Mouse (Mus musculus) CD4-positive helper T cell, adult 2 months (primary cell): ENCODE measurements around the gene Rexo5.

Experiments used
- DNase-seq: peaks from one replicate; pipeline ENCODE4 v3.0.0-alpha.2; 2012; ENCODE audit warnings: low read depth, missing footprints, low spot score

The Rexo5 gene

GRCm38 (mm10) chr7:119887887-119888286 is 94.1 kb downstream of the Rexo5 start:
- DNase-seq, result no peak

GRCm38 (mm10) chr7:119892198-119892597 is 98.4 kb downstream of the Rexo5 start:
- no peak for DNase-seq

GRCm38 (mm10) chr7:119892742-119893141 is 98.9 kb downstream of the Rexo5 start:
- DNase-seq, result no peak

- peak; percentile 44 for DNase-seq
These were observed 101.2 kb downstream of the Rexo5 start for GRCm38 (mm10) chr7:119894818-119895544.

GRCm38 (mm10) chr7:119895639-119896512 is 102.1 kb downstream of the Rexo5 start, which contains the start of the genes Lyrm1 and Dcun1d3:
TSS of gene Lyrm1 (plus strand) at chr7:119895861.
TSS of gene Dcun1d3 (minus strand) at chr7:119896298.
- DNase-seq, result peak; percentile 97

- no peak for DNase-seq
These were observed 103.8 kb downstream of the Rexo5 start for GRCm38 (mm10) chr7:119897521-119898109.

- DNase-seq, result no peak
These were observed 104.5 kb downstream of the Rexo5 start for GRCm38 (mm10) chr7:119898247-119898856.
